Mouse (Mus musculus) spleen, postnatal 4 days (tissue): ENCODE measurements around the gene Cldn7.

Experiments used
- DNase-seq, 2 experiments: peaks; one replicate each; pipeline ENCODE4 v3.0.0; 2022; ENCODE audit warnings: low spot score in 2 of 2

The Cldn7 gene

DNA sequence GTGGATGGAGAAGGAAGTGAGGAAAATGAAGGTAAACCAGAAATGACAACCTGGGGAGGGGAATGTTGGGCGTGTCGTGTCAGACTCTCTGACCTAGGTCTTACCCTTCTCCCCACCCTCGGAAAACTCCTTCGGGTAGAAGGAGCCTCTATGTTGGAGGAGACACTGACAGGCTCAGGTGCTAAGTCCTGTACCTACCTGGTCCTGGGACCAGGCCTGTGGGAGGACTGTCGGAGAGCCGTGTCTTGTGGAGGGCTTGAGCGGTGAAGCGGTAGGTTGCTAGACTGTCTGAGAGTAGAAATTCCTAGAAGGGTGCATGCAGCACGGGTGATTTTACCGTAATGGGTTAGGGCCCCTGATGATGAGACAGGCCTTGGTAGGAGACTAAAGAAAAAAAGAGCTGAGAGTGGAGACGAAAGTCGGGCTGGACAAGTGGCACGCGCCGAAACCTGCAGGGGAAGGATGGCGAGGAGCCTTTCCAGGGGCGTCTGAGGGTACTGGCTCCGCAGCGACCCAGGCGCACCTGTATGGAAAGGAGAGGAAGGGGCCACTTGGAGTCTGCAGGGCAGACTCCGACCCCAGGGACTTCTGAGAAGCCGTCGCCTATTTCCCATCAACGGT, at the start of gene Cldn7:
Gene Cldn7, plus strand, starts transcription at position 130 of the 621 bp plus-strand sequence.
- no peak for DNase-seq

DNA sequence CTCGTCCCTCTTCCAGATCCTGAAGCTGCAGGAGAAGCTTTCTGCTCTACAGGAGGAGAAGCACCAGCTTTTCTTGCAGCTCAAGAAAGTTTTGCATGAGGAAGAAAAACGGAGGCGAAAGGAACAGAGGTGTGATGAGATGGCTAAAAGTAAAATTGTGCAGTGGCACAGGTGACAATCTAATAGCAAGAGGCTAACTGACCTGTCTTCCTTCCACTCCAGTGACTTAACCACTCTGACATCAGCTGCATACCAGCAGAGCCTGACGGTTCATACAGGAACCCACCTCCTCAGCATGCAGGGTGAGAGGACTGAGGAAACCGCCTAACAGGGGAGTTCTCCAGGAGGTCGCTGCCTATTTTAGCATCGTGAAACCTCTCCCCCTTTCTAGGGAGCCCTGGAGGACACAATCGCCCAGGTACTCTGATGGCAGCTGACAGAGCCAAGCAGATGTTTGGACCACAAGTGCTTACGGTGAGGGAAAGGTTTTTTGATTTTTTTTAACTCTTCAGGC, 49.6 kb upstream of the Cldn7 start:
- DNase-seq = peak in 1 of 2 experiments; percentile 61

DNA sequence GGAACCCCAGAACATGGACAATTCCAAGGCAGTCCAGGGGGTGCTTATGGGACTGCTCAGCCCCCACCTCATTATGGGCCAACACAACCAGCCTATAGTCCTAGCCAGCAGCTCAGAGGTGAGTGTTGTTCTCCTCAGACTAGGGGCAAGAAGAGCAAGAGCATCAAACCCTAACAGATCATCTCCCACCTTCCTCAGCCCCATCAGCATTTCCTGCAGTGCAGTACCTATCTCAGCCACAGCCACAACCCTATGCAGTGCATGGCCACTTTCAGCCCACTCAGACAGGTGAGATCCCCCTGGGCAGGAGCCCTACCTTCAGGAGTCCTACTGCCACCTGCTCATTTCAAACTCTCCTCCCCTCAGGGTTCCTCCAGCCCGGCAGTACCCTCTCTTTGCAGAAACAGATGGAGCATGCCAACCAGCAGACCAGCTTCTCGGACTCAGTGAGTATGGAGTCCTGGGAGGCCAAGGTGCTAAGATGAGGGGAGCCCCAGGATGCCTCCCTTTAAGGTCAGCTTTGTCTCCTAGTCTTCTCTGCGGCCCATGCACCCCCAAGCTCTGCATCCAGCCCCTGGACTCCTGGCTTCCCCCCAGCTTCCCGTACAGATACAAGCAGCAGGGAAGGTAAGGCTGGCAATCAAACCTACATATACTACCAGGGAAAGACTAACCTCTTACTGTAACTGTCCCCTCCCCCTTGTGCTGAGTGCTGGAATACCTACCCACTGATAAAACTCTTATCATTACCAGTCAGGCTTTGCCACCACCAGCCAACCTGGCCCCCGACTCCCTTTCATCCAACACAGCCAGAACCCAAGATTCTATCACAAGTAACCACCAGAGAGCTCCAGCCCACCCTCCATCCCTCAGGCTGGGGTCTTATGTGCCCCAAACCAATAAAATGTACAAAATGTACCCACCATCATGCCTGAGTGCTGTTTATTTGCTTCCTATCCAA, 48.6 kb upstream of the Cldn7 start:
- peak; percentile 73 to 75 for DNase-seq

DNA sequence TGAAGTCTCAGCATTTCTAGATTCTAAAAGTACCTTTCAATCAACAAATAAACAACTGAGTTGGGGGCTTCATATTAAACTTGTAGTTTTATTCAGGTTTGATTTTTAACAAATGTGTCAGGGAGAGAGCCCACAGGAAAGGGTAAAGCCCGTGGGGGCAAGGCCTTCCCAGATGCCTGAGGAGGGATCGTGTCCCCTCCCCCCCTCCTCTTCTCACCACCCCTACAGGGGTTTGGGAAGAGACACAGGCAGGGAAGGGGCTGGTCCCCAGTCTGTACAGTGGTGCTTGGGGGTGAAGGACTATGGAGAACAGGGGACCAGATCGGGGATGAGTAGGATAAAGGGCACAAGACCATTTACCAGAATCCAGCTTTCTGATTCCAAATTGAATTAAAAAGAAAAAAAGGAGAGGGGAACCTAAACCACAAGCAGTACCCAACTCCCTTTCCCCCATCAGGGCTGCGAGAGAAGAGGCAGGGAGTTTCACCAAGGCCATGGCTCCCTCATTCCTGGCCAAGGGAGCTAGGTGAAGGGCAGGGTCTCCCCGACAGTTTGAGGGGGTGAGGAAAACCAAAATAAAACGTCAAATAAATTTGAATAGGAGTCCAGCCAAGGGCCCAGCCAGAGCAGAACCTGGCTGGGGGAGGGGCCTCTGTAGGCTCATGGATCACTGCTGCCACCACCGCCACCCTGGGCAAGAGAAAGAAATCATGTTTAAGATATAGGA, 47.8 kb upstream of the Cldn7 start:
- DNase-seq = peak; percentile 33 to 64

DNA sequence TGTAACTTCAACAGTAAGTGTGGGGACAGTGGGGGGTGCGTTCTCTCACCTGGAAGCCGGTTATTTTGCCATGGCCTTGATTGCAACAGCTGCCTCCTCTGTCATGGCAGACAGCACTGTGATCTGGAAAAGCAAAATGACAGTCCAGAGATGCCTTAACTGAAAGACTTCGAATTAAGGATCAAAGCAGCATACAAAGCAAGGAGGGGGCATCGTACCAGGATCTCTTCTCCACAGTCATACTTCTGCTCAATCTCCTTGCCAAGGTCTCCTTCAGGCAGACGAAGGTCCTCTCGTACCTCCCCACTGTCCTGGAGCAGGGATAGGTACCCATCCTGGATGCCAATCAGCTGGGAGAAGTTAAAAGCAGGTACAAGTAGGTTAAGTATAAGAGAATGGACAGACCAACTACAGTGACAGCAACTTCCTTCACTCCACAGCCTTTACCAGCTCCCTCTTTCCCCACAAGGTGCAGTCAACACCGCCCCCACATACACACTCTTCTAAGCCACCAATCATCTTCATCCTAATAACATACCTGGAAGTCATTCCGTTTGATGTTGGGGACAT, 47.1 kb upstream of the Cldn7 start:
- DNase-seq = peak in 1 of 2 experiments; percentile 53

DNA sequence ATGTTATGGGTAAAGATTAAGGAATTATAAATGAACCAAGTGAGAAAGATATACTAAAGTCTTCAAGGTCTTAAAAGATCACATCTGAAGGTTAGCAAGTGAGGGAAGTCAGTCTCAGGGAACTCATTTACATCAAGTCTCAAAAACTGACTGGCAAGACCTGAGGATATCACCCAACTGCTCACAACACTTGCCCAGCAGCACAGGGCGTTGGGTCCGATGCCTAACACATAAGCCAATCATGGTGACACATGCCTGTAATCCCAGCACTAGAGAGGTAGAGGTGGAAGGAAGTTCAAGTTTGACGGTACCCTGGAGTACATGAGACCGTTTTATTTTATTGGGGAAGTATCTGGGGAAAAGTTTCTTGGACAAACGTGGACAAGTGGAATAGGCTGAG, 46.5 kb upstream of the Cldn7 start:
- no peak for DNase-seq

DNA sequence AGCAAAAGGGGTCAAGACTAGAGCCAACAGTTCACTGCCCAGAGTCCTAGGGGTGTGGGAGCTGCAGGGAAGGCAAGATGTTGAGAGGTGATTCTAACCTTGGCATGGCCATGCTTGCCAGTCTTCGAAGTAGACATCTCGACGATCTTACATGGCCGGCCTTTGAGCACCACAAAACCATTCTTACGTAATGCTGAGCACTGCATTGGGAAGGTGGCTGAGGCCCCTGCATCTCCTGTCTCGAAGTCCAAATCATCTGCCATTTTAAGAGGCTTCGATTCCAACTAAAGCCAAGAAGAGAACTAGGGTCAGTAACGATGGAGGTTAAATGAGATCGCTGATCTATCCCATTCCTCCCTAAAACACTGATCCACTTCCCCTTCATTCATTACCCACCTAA, 45.5 kb upstream of the Cldn7 start:
- DNase-seq = peak in 1 of 2 experiments; percentile 18

DNA sequence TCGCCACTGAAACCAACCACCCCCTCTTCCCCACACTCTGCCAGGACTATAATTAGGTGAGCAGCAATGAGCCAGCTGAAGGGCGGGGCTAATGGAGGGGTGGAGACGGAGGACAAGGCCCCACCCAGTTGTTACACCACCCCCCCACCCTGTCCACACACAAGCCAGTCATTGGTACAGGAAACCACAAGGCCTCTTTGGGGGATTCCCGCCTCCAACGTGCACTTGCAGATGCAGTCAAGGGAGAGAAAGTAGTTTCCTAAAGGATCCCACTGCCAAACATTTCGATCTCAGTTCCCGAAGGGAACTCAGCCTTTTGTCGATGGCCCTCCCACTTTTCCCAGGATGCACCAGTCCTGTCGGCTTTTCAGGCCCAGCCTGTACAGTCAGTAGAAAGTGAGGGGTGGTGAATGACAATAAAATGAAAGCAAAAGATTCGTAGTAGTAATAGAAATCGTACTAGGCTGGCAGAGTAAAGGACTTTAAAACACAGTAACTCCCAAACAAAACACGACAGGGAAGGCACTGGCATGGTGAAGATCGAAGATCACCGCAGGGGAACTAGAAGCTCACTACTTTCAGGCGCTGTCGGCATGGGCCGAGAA, 44.8 kb upstream of the Cldn7 start:
- peak; percentile 91 for DNase-seq

DNA sequence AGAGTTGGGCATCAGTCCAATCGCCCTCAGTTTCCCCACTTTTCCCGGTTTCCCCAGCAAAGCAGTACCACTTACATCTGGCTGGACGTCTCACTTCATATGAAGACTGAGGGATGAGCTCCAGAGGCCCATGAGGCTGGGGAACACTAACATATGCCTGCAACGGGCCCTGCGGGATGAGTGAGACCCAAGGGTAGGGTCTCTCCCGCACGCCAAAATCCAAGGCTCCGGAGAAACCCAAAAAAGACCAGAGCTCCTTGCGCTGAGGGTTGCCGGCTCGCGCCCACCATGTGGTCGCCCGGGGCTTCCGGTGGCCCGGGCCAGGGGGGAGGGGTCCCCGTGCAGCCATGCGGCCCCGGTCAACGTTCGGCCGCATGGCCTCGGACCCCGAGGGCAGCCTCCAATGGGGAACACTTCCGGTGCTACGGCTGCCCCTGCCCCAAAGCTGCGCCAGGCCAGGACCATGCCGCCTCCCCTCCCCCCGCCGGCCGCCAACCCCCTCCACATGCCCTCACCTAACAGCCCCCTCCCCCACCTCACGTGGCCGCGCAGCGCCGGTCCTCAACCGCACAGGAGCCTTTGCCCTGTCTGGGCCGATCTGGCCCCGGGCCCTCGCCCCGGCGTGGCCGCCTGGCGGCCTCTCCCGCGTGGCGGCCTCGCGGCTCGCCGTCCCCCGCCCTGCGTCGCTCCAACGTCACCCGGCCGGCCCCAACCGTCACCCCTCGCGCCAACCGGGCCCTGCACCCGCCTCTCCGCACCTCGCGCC, 44.1 kb upstream of the Cldn7 start:
- DNase-seq = peak in 1 of 2 experiments; percentile 36

DNA sequence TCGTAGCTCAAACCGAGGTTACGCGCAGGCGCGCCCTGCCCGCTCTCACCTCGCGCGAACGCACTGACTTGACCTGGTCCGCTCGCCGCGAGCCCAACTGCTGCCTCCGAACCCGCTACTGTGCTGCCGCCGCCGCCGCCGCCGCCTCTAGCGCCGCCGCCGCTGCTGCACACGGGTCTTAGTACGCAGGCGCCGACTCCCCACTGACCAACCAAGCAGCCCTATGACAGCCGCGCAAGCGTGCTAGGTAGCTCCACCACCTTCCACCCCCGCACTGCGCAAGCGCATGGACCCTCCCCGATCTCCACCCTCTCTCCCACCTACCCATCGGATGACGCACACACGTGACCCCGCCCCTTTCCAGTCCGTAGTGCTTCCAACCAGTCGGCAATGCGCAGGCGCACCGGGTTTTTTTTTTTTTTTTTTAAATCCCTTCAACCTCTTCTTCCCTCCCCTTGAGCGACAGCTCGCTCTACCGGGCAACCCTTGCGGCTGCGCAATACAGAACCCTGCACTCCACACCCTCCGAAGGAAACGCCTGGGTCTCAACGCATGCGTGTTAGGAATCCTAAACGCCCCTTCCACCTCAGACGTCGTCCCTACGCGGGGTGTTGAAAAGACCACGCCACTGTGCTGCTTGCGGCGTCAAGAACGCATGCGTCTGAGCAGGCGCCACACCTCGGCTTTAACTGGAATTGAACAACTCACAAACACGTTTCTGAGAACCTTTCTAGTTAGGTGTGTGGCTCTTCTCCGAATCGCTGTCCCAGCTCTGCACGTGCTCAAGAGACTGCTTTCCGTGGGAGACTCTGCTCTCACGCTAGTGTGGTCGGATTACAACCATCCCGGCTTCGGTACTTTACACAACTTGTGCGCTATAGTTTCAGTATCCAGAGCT, 43.2 kb upstream of the Cldn7 start, which contains the start of gene Eif5a:
Gene Eif5a, minus strand, starts transcription at position 845 of the 898 bp plus-strand sequence.
- peak; percentile 100 for DNase-seq

DNA sequence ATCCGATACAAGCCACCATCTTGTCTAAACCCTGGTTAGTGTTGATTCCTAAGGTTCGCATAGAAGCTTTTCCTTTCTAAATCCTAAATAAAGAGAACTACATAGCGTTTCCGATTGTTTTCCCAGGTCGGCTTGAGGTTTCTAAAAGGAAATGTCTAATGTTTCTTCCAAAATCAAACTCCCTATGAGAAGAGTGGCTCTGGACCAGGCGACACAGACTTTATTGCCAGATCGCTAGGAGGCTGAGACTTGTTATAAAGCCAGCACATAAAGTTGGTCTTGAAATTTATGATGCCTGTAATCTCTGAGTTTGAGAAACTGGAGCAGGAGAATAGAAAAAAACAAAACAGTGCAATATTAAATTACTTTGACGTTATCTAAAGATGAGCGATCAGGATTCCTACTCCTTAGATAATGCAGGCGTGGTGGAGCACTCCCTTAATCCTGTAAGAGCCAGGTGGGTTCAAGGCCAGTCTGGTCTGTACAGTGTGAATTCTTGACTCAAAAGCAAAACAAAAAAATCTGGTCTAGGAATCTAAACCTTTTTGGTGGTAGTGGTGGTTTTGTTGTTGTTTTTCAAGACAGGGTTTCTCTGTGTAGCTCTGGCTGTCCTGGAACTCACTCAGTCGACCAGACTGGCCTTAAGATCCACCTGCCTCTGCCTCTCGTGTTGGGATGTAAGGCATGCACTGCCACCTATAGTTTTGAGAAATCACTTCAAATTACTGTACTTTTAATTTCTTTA, 42.4 kb upstream of the Cldn7 start:
- peak in 1 of 2 experiments; percentile 14 for DNase-seq

DNA sequence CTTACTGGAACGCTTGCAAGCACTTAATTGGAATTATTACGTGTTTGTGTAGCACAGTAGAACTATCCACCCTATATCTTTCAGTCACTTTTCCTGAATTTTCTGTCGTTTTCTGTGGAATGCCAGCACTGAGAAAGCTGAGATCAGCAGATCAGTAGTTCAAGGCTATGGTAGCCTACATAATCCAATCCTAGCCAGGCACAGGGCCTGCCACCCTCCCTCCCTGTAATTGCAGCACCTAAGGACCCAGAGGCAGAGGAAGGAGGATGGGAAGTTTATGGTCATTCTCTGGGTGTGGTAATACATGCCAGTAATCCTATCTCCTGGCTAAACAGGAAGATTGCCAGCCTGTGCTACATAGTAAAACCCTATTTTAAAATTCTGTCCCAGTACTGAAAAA, 41.8 kb upstream of the Cldn7 start:
- peak in 1 of 2 experiments; percentile 13 for DNase-seq

DNA sequence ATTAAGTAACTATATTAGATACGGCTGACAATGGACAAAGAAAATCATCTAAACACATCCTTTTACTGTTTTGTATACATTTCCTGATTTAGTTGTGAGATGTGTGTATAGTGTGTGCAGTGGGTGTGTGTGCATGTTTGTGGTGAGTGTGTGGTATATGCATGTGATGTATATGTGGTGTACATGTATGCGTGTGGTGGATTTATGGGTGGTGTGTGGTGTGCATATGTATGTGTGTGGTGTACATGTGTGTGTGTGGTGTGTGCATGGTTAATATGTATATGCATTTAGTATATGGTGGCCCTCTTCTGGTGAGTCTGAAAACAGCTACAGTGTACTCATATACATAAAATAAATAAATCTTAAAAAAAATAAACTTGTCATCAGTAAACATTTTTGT, 37.1 kb upstream of the Cldn7 start:
- no peak for DNase-seq

DNA sequence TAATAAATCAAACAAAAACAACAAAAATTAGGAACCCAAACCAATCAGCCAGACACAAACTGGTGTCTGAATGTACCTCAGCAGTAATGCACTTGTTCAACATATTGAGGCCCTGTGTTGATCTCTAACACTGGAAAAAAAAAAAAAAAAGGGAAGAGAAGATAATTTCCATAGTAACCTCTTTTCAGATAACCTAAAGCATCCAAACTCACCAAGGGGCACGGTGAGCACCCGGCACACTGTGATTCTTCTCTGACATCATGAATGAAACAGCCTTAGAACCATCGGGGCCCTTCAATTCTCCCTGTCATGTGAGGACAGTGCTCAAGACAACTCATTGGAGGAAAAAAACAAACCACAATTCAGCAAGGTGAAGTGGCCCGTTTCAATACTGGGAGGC, 34.9 kb upstream of the Cldn7 start:
- DNase-seq = no peak

DNA sequence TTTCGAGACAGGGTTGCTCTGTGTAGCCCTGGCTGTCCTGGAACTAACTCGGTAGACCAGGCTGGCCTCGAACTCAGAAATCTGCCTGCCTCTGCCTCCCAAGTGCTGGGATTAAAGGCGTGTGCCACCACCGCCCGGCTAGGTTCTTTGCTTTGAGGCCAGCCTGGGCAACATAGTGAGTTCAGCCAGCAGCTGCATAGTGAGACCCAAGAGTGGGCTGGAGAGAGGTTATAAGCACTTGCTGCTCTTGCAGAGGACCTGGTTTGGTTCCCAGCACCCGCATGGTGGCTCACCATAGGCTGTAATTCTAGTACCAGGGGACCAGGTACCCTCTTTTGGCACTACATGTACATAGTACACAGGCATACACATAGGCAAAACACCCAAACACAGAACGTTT, 34.4 kb upstream of the Cldn7 start:
- DNase-seq = peak in 1 of 2 experiments; percentile 59

DNA sequence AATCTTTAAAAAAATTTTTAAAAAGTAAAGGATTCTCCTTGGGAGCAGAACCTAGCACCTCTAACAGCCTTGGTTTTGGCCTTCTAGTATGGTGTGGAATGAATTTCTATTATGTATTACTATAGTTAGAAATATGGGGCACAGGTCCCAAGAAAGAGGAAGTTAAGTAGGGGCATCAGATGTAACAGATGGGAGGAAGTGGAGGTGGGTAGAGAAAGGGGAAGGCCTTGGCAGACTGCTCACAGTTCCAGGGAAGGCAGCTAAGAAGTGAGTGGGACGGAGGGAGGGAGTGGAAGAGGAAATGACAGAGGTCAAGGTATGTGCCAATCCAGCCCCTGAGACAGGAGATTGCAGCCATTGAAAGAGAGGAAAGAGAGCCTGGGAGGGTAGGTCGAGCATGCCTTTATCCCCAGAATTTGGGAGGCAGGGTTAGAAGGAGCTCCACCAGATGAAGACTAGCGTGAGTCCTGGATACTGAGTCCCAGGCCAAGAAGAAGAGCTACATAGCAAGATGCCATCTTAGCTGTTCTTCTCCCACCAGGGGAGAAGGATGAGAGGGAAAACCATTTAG, 33.5 kb upstream of the Cldn7 start:
- DNase-seq = peak; percentile 28 to 64

DNA sequence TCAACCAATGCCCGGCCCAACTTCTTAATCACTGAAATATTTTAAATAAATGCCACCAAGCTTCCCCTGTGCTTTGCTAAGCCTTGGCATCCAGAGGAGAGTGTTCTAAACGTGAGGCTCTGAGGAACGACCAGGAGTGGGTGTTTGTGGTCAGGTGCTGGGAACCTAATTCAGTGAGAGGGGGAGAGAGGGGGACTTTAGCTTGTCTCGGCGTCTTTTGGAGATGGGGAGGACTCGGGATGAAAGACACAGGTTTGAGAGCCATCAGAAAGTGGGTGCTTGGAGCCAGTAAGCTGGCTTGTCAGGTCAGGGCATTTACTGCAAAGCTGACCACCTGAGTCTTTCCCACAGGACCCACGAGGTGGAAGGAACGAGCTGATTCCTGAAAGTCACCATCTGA, 32.8 kb upstream of the Cldn7 start:
- peak in 1 of 2 experiments; percentile 54 for DNase-seq

DNA sequence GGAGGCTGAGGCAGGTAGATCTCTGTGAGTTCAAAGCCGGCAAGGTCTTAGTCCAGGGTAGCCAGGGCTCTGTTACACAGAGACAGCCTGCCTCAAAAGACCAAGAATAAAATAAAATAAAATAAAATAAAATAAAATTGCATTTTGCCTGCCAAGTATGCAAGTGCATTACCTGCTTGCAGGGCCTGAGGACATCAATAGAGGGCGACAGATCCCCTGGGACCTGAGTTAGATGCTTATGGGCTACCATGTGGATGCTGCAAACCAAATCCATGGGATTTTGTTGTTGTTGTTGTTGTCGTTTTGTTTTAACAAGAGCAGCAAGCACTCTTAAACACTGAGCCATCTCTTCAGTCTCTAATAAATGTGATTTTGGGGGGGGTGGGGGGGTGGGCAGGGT, 32.3 kb upstream of the Cldn7 start:
- peak; percentile 30 to 66 for DNase-seq
